Mouse (Mus musculus) gastrocnemius, adult 2 months (tissue): ENCODE measurements around the gene Ifi27l2b. TPM values are rescaled to one million over a fixed set of nuclear protein-coding genes. Genes with fewer than 3 reads are reported as not detected.
"Not testable (repeated sequence)": the region's sequence is repeated elsewhere in the genome, so short reads cannot be mapped to it uniquely, and the experiment has no call there.

Source experiments
- DNase-seq: peaks from one replicate; pipeline ENCODE4 v3.0.0; 2022
- H3K27ac ChIP-seq: fragments of 200-600 bp; 2 replicates; pipeline ENCODE4 v1.8.1; 2022; ENCODE audit warnings: mild to moderate bottlenecking
- H3K4me3 ChIP-seq: fragments of 200-600 bp; 2 replicates; pipeline ENCODE4 v1.8.1; 2022; ENCODE audit warnings: mild to moderate bottlenecking, moderate library complexity
- CTCF ChIP-seq: fragments of 200-600 bp; IDR thresholded peaks from 2 replicates; pipeline ENCODE4 v1.8.1; 2022; ENCODE audit warnings: antibody characterized with exemption, mild to moderate bottlenecking, moderate library complexity
- intact Hi-C: fragments of 180-260 bp; cut with DNase I; formaldehyde crosslinking; loops from one replicate; pipeline ENCODE4 v1.15.1; 2025
- long read RNA-seq, 2 experiments: library from polyadenylated mRNA; stranded (forward); transcript quantifications; one replicate each; pipeline ENCODE4 v2.0.0; 2021
- total RNA-seq, 2 experiments: library from RNA; stranded (reverse); gene quantifications; 2 replicates each; pipeline ENCODE4 v1.2.3; 2021

Ifi27l2b gene
- not detected for total RNA-seq
- long read RNA-seq, experiment 1: 0 reads
- long read RNA-seq, experiment 2: 0 reads

DNA sequence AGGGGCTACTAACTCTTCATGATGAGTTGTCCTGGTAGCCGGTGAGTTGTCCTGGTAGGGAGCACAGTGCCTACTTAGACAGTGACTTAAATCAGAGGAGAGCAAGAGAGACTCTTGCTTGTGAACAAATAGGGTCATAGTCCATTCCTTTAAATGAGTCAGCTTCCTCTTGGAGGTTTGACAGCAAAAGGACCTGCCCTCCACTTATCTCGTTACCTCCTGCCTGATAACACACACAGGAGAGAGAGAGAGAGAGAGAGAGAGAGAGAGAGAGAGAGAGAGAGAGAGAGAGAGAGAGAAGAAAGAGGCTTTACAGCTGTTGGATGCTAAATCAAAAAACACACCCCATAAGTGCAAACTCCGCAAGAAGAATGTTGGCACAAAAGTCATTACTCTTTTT lies at the start of gene Ifi27l2b:
Gene Ifi27l2b, minus strand, starts transcription at position 84 of the 400 bp plus-strand sequence.
- Histone ChIP-seq H3K4me3 (no peak within 1 kb of the TSS), H3K27ac (no peak within 1 kb of the TSS)
- no peak for DNase-seq
- intact Hi-C loops: no loop called here
- TF ChIP-seq CTCF: no peak

DNA sequence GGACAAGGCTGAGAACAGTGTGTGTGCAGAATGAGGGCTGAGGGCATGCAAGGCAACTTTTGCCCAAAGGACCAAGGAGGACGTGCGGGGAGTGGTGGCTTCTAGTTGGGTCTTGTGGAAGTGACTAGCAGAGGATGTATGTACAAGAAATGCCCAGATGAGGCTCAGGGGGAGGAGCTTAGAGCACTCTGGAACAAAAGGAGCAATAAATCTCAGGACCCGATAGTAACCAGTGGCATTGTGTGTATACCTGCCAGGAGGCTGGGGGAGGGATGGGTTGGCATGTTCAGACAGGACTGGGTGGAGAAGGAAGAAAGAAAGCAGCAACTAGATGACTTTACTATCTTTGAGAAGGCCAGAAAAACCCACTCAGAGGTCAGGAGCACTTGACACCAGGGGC lies 47.4 kb upstream of the Ifi27l2b start:
- intact Hi-C loops: no loop called here
- H3K4me3 ChIP-seq: no peak overlapping the region
- no peak overlapping the region for H3K27ac ChIP-seq
- no peak for DNase-seq
- no peak for TF ChIP-seq CTCF

DNA sequence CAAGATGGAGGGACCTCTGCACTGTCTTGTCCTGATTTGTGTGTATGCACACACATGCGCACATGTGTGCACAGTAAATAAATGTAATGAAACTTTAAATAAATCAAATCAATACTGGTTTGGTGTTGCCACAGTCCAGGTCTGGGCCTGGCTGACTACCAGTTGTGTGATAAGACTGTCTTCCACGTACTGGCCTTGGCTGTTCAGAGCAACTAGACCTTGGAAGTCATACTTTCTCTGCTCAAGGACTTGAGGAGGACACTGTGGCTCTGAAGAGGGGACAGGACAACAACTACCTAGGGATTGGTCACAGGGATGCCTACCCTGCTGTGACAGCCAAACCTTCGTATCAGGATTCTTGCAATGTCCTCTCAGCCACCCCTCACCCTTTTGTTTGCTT lies 46.3 kb upstream of the Ifi27l2b start:
- Histone ChIP-seq H3K4me3 (no peak overlapping the region), H3K27ac (no peak overlapping the region)
- TF ChIP-seq CTCF: no peak
- no peak for DNase-seq
- intact Hi-C loops: no loop called here

DNA sequence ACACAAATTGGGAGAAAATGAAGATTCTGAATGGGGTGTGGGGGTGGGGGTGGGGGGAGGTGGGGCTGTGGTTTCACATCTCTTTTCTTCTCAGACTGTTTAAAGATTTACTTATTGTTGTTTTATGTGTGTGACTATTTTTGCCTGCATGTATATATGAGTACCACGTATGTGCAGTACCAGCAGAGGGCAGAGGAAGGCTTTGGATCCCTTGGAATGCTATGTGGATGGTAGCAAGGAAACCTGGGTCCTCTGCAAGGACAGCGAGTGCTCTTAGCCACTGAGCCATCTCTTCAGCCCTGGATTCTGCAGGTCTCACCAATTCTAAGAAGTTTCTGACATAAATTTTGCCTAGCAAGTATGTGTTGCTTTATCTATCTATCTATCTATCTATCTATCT lies 42.2 kb upstream of the Ifi27l2b start:
- TF ChIP-seq CTCF: peak; percentile 58
- H3K27ac ChIP-seq: peak overlapping the region; percentile 84
- H3K4me3 ChIP-seq: peak overlapping the region; percentile 53
- DNase-seq: no peak
- intact Hi-C loops: no loop called here

DNA sequence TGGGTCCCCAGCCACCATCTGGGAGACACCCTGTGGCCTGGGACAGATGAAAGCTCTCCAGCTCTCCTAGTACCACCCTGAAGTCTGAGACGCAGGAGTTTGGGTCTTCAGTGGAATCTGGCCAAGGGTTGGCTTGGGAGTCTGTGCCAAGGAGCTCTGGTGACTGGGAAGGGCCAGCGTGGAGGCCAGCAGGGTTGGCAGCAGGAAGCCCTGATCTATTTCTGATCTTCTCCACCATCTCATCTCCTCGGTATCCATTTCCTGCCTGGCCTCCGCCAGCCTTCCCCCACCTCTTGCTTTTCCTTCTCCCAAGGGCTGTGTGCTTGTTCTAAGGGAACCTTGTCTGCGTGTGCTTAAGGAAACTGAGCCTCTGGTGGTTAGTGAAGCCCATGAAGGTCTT lies 41.7 kb upstream of the Ifi27l2b start:
- peak; percentile 80 for DNase-seq
- no peak for TF ChIP-seq CTCF
- intact Hi-C loops: no loop called here
- Histone ChIP-seq H3K27ac (peak overlapping the region; percentile 84), H3K4me3 (peak overlapping the region; percentile 53)

DNA sequence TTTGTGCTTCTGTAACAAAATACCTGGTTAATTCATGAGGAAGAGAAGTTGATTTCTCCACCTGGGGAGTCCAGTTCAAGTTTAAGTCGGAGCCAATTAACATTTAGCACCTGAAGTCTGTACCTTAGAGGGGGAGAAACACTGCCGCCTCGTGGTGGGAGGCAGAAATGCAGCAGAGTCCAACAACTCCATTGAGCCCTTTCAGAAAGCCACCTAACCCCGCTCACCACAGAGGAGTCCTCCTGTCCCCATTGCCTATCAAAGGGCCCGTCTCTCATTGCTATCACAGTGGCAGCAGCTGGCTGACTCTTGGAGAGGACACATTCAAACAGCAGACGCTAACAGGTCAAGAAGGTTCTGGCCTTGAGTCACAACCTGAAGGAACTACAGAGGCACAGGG lies 37.5 kb upstream of the Ifi27l2b start:
- intact Hi-C loops: no loop called here
- DNase-seq: peak; percentile 63
- Histone ChIP-seq H3K4me3 (no peak overlapping the region), H3K27ac (no peak overlapping the region)
- peak; percentile 88 for TF ChIP-seq CTCF

DNA sequence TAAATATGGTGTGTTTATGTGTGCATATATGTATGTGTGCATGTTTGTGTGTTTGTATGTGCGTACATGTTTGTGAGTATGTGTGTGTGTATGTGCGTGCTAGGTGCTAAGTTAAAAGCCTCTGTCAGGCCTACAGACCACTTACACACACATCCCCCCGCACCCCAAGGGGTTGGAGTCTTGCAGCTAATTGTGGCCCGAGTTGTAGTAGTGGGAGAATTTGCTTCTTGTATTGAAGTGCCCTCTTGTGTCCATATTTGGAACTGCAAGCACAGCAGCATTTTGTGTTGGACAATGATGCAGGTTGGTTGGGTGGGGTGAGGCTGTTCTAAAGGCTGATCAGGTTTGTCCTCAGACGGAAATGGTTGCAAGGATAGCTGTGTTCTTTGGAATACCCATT lies 35.7 kb upstream of the Ifi27l2b start:
- intact Hi-C loops: loop anchor here (1.0 kb wide), 1 partner anchor 66 kb away; no protein-coding TSS in a partner anchor
- Histone ChIP-seq H3K27ac (no peak overlapping the region), H3K4me3 (no peak overlapping the region)
- TF ChIP-seq CTCF: peak; percentile 99
- peak; percentile 69 for DNase-seq

DNA sequence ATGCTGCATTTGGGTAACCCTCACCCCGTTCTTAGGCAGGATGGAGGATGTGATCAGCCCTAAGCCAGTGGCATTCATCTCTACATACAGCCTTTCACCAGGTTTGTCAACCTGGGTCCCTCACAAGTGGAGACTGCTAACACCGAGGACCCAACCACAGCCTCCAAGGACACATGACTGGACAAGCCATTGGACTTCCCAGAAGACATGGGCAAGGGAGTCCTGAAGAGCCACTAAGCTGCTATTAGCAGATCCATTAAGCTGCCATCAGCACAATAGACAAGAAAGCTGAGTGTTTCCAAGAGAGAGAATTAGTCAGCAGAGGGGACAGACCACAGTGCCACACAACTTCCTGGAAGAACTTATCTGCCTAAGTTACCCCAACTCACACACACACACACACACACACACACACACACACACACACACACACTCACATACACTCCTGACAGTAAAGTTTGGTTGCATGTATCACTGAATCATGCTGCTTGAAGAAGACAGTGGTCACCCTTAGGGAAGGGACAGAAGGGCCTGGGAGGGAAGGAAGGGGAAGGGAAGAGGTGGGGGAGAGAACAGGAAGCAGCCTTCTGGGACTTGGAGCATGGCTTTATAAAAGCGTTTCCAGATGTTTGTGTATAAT lies 34.2 kb upstream of the Ifi27l2b start:
- no peak for TF ChIP-seq CTCF
- no peak for DNase-seq
- intact Hi-C loops: no loop called here
- H3K4me3 ChIP-seq: no peak overlapping the region
- H3K27ac ChIP-seq: 0 out of 2 replicates have a peak overlapping the region, but pooled peaks have one; percentile 0

DNA sequence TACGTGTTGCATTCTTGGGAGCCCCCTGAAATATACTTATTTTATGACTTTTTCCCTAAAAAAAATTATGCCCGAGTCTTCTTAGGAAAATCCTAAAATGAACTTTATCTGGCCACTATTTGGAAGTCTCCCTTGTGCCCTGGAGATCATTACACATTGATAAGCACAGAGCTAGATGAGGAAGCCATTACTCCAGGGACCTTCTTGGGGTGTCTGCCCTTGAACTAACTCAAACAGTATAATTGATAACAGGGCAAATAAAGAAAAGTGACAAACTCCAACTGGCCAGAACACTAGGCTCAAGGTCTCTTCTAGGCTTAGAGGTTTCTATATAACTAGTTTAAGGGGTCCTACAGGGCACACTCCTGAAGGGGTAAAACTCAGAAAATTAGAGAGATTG lies 30.7 kb upstream of the Ifi27l2b start:
- no peak for DNase-seq
- no peak for TF ChIP-seq CTCF
- H3K4me3 ChIP-seq: no peak overlapping the region
- intact Hi-C loops: no loop called here
- H3K27ac ChIP-seq: peak overlapping the region; percentile 88

DNA sequence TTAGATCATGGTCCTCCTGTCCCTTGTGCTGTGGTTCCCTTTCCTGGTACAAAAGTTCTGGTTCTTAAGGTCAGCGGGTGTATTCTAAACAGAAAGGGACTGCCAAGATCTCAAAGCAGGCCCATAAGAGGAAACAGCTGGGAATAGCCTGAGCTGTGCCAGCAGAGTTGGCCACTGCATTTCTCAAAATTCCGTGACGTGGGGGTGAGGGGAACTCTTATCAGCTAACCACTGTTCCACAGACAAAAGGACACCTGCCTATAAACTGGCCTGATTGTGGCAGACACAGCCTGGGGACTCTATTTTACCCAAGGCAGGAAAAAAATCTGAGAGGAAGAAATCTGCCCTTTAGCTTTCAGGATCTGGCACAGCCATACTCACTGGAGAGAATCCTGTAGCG lies 30.3 kb upstream of the Ifi27l2b start:
- intact Hi-C loops: no loop called here

DNA sequence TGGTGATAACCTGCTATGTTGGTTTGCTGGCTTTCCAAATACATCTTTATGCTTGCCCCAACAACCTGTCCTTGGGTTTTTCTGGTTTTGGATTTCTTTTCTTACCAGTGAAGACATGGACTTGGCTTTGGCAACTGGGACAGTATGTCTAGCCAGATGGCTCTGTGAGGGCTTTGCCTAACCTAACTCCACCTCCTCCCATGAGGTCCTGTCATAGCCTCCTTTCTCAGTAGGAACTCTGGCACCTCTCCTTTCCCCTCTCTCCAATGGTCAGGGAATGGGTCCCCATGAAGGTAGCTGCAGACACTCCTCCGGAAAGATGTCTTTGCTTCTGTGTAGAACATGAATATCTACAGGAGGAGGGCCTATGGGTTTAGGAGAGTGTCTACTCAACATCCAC lies 29.7 kb upstream of the Ifi27l2b start:
- no peak for TF ChIP-seq CTCF
- Histone ChIP-seq H3K4me3 (no peak overlapping the region; the same call in 1 of the 2 replicates), H3K27ac (peak overlapping the region; percentile 88)
- peak; percentile 74 for DNase-seq
- intact Hi-C loops: no loop called here

More for the DNA sequence above, 30.3 kb upstream of the Ifi27l2b start:
- peak; percentile 54 for DNase-seq
- Histone ChIP-seq H3K4me3 (no peak overlapping the region; the same call in 1 of the 2 replicates), H3K27ac (peak overlapping the region; percentile 88)
- TF ChIP-seq CTCF: no peak

DNA sequence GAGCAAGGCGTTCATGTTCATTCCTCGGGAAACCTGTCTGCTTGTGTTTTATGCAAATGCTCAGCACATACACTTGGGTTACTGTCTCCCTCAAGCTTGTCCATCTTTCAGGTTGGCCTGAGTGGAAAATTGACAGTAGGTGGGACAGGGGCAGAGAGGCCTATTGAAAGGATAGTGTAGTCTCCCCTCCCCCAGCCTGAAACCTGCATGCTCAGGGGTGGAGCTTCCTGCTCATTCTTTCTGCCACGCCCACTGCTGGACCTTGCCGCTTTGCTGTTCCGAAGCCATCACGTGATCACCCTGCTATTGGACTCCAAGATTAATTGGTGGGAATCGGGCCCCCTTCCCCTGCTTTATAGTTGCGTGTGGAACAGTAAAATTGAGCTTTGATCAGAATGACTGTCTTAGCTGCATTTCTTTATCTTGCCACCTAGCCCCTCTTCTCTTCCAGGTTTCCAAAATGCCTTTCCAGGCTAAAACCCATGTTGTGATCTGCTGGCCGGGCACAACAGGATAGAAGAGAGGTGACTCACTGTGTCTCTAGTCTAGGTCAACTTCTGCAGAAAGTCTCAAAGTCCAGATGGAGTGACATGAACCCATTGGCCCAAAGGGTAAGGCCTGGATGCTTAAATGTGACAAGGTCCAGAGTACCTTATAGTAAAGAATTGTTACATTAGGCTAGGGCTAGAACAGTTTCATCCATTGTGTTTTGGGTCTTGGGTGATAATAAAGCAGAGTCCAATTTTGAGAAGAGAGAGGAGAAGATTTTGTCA lies 27.4 kb upstream of the Ifi27l2b start:
- DNase-seq, H3K27ac ChIP-seq, intact Hi-C loops, H3K4me3 ChIP-seq: not testable (repeated sequence)

DNA sequence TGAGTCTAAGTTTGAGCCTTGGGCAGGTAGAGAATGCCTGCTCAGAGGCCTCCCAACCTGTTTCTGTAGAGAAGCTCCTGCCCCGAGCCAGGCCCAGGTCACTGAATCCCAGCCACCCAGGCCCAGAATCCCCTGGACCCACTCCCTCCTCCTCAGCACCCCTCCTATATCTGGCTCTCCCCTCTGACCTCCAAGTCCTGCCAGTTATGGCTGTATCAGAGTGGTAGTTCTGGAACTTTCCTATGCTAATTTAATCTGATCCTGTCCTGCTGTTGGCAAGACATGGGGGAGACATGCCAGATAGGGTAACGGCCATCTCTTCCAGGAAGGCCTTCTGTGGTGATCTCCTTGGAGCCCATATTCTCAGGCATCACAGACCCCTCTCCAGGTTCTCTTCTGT lies 25.8 kb upstream of the Ifi27l2b start:
- no peak overlapping the region for H3K4me3 ChIP-seq
- intact Hi-C loops: no loop called here
- no peak for DNase-seq
- peak overlapping the region; percentile 56; the same call in 1 of the 2 replicates for H3K27ac ChIP-seq
- no peak for TF ChIP-seq CTCF

DNA sequence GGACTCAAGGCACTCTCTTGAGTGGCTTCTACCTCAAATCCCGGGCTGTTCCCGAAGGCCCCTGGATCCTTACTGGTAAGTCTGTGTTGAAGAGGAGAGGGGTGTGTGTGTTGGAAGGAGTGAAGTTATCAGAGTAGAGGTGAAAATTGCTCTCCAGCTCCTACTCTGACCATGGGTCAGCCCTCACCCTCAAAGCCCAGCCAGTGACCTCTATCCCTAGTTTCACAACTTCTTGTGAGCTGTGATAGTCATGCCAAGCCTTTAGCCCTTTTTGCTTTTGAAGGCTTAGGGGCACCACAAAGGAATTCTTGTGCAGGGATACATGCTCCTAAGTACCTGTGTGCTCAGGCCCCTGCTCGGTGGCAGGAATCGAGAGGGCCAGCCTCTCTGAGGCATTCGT lies 24.6 kb upstream of the Ifi27l2b start:
- intact Hi-C loops: no loop called here
- DNase-seq: no peak
- H3K27ac ChIP-seq: no peak overlapping the region

More for the DNA sequence above, 24.6 kb upstream of the Ifi27l2b start:
- no peak for TF ChIP-seq CTCF
- H3K4me3 ChIP-seq: no peak overlapping the region
